Mouse (Mus musculus) spleen, postnatal 4 days (tissue): Measurements from ENCODE around the gene Dag1.
"Not testable (repeated sequence)": the region's sequence is repeated elsewhere in the genome, so short reads cannot be mapped to it uniquely, and the experiment has no call there.

Experiments
- DNase-seq, 2 experiments: peaks; one replicate each; pipeline ENCODE4 v3.0.0; 2022; ENCODE audit warnings: low spot score in 2 of 2

Gene Dag1

DNA sequence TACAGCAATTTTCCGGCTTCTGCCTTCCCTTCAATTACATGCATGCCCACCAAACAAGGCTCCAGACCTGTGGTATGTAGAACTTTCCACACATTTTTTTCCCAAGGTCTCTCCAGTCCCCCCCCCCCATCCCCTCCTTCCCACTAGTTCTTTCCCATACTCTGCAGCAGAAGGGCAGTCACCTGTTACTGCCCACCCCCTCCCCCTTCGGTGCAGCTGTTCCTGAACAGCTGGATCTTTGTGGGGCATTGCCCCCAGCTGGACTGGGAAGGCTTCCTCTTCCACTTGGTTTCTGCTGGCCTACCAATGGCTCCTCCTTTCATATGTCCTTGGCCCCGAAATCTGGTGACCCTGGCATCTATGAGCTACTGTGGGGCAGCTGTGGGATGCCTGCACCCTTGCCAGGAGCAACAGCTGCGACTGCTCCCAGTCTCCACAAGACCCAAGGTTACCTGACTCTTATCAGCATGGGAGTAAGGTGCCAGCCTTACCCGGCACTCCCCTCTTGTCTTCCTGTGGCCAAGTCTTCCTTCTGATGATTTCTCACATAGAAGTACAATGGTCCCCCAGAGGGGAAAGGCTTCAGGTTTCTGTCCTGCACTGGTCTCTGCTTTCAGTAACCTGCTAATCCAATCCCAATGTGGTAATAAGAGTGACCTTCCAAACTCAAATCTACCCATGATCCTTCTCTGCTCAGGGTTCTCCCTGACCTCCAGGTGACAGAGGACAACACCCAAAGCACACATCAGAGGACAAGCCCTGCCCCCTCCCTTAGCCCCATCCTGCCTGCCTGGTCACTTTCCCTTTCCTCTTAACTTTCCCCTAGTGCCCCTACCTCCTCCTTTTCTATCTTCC, 10.9 kb upstream of the Dag1 start:
- DNase-seq = no peak

DNA sequence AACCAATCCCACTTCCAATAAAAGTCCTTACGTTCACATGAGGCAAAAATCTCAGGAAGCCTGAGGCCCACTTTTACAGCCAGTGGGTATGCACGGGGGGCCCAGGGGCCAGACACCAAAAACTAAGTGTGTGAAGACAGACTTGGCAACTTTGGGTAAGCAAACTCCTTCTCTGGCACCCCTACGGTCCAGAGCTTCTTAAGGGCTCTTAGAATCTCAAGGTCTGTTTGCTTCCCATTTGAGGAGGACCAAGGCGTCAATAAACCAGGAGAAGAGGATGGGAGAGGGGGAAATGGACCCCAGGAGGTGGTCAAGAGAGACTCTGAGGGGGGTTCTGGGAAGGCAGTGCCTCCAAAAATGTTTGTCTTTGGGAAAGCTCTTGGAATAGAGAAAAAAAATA, 9.7 kb upstream of the Dag1 start:
- no peak for DNase-seq

DNA sequence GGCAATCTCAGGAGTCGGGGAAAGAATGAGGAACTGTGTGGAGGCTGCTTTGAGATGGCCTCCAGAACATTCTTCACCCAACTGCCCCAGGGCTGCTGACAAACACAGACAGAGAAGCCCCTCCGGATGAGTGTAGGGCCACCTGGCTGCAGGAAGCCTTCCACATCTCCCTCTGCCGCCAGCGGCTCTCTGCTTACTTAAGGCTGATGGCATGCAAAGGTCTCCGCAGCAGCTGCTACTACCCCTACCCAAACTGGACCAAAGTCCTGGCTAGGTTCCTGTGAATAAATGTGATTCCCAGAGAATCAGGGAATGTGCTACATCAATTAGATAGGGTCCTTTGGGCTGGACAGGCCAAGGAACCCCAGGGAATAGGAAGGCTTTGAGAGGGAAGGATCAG, 8.9 kb upstream of the Dag1 start:
- no peak for DNase-seq

DNA sequence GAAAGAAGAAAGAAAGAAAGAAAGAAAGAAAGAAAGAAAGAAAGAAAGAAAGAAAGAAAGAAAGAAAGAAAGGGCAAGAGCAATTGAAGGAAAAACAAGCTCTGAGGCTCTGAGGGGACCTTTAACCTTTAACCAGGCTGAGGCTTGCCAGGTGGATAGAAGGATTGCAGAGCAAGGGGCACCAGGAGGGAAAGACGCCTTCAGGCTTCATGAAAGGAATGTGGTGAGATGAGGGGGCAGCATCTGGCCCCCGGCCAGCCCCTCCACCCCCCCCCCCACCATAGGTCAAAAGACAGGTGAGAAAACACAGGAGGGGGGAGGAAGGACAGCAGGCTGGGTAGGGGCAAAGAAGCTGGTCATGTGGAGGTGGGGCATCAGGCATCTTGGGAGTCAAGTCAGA, 8.2 kb upstream of the Dag1 start:
- DNase-seq = no peak

DNA sequence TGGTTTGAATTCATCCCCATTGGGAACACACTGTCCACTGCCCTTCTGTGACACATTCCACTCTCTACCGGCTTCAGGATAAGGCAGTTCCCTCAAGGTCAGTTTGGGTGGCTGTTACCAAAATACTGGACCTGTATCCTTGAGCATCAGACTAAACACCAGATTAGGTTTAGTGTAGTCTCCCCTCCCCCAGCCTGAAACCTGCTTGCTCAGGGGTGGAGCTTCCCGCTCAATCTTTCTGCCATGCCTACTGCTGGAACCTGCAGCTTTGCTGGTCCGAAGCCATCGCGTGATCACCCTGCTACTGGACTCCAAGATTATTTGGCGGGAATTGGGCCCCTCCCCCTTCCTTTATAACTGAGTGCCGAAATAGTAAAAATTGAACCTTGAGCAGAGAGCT, 4.9 kb upstream of the Dag1 start:
- not testable (repeated sequence) for DNase-seq

DNA sequence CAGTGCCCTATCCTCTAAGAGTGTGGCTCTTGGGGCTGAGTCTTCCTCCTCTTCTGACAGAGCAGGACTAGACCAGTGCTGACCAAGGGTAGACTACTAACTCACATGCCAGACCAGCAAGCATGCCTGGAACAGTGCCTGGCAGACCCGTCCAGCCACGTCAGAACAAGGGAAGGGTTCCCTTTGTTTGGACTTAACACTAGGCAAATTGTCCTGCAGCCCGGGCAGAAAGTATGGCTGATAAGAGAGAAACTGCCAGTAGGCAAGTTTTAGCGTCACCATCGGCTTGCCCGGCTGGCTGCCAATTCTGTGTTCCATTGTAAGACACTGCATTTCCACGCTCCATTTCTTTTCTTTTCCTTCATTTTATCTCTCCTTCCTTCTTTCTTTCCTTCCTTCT, 3.9 kb upstream of the Dag1 start:
- no peak for DNase-seq

DNA sequence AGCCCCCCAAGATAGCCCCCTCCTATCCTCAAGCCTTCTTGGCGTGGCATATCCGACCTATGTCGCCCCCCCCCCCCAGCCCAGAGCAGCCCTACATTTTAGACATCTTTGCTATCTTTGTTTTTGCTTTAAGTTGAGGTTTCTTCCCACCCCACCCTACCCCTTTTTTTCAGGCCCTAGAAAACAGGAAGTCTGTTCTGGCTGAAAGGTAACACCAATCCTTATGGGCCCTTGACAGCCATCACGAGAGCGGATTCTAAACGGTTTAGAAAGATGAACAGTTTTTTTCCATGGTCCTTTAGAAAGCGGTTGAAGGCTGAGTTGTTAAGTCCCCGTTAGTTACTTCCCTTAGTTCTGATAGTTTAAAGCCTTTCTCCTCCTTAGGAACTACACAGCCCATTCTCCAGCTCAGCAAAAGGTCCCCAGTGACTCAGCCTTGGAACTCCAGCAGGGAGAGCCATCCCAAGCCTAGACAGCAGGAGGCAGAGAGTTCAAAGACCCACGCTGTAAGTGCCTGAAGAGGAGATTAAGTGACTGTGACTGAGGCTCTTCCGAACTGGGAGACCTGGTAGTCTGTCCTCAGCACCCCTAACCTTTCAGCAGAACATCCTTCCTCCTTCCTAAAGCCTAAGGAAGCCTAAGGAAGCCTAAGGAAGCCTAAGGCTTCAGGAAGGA, 2.6 kb upstream of the Dag1 start:
- no peak for DNase-seq

DNA sequence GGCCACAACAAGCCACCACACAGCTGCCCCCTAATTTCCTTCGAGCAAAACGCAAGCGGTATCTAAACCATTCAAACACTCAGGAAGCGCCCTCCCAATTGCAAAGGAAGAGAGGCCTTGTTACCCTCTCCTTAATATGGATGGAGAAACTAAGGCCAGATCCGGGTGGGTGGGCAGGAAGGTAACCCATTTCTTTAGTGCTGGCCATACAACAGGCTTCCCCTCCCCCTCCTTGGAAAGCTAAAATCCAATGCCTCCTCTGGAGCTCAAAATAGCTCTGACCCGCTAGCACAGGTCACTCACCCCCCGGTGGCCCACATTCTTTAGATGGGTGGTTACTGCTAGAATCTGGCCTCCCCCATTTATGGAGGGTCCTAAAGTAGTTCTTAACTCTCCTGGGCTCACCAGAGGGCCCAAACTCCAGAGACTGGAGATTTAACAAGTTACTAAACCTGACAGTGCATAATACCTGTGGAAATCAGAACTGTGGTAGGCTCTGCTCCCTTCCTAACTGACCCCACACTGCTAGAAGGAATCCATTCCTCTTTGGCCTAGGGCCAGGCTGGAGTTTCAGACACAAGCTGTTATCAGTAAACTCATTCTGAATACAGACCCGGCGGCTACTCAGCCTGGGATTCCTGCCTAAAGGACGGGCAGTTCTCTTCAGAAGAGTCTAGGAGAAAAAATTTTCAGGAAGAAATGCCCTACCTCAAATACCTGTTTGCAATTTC, 598 bp upstream of the Dag1 start:
- peak; percentile 26 to 65 for DNase-seq

DNA sequence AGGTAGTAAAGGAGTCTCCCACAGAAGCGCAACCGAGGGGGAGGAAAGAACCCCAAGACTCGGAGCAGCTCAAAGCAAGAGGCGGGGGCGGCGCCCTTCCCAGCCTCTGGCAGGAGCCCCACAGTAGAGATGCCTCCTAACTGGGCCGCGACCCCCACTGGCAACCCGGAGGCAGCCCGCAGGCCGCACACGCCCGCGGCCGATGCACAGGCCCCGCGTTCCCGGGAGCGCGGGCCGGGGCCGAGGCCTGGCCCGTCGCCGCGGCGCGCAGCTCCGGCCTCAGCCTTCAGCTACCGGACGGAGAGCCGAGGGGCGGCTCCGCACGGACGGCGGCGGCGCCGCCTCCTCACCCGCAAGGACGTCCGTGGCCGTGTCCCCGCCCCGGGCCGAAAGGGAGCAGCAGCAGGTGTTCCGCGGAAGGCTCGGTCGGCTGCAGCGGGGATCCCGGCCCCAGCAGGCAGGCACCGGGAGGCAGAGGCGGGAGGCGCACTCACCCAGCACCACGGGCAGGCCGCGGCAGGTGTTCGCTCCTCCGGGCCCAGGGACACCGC, 552 bp downstream of the Dag1 start:
- DNase-seq = no peak

DNA sequence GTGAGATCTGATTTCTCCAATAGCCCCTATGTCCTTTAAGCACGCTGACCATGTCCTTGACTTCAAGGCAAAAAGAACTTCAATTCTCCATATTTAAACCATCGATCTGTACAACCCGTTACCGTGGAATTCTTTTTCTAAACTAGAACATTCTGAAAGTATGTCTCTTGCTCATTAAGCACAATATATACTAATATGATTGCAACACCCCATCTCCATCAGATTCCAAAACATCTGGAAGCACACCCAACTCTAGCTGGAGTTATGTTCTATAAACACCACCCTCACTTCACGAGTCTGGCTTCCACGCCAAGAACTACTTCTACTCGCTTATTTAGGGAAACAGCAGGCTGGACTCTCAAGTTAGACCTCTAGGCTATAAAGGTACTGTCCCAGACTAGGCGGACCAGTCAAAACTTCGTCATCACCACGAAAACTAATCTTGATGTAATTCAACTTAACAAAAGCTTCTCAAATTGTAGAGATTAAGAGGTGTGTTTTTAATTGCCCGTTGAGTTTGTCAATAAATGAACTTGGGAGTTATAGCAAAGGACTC, 1.2 kb downstream of the Dag1 start:
- no peak for DNase-seq

DNA sequence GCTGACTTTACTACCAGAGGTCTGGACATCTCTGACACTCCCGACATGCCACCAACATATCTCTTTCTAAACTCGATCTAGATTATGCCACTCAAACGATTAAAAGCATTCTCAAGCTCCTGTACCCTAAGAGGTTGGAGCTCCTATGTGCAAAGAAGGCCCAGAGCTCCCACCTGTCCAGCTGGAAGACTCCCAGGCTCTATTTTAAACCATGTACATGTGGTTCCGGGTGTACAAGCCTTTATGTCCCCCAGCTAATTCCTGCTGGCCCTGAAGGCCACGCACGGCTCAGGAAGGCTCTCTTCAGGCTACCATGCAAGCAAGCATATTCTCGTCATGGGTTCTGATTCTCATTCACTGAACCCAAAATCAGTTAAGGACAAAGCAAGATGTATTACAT, 1.9 kb downstream of the Dag1 start:
- no peak for DNase-seq

DNA sequence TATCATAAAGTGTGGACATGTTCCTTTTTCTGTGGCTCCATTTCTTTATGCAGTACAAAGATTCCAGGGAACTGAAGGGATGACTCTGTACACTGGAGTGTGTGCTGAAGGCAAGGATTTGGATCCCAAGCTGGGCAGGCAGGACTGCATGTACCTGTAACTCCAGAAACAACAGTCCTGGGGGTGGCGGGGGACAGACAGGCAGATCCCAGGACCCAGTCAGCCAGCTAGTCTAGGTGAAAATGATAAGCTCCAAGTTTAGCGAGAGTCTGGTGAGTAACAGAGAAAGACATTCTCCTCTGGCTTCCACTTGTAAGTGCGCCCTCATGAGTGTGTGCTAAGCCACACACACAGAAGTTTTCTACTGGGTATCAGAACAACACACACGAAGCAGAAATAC, 3.2 kb downstream of the Dag1 start:
- no peak for DNase-seq

DNA sequence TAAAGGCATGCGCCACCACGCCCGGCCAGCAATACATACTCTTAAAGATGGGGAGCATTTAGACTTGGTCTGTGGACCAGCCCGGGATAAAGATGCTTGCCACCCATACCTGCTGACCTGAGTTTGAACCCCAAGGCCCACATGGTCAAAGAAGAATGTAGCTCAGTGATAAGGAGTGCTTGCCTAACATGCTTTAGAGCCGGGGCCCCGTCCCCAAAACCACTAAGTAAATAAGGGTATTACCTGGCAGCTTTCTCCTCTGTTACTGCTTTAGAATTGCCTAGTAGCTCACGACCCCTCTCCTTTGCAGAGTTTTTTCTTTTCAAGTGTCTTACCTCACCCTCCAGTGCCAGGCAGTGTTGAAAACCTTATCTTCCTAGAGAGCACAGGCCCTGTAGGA, 11.0 kb downstream of the Dag1 start:
- no peak for DNase-seq

DNA sequence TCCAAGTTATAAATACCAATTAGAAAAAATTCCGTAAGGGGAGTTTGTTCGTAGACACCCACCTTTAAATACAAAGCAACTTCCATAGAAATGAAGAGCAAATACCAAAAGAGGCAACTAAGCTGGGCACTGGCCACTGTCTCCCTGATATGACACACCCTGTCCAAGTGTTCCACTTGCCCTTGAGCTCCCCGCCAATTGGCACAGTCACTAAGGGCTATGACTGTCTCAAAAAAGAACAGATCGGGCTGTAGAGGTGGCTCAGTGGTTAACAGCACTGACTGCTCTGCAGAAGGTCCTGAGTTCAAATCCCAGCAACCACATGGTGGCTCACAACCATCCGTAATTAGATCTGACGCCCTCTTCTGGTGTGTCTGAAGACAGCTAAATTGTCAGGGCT, 11.9 kb downstream of the Dag1 start:
- no peak for DNase-seq

DNA sequence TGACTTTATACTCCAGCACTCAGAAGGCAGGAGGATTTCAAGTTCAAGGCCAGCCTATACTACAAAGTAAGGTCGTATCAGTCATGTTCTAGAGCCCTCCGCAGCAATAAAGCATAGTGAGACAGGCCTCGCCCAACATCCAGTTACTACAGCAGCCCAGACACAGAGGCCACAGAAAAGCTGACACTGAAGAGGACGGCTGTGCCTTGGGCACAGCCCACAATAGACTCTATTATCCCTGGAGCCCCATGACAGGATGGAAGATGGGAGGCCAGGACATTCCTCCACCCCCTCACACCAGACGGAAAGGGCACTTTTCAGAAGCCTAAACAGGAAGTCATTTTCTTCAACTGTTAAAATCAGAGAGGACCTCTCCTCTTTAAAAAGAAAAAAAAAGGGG, 14.8 kb downstream of the Dag1 start:
- DNase-seq = no peak

DNA sequence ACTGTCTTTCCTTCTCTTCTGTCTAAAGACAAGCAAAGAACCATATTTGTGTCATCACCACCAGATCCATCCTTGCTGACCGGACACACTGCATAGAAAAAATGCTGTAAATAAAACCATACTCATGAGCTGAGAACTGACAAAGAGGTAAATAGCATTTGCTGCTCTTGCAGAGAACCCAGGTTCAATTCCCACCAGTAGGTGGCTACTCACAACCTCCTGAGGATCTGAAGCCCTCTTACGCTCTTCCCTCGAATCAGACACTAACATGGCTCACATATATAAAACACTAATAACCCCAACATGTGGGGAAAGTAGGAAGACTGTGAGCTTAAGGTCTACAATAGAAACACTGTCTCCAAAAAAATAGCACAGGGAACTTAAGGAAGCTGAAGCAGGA, 18.8 kb downstream of the Dag1 start:
- no peak for DNase-seq

DNA sequence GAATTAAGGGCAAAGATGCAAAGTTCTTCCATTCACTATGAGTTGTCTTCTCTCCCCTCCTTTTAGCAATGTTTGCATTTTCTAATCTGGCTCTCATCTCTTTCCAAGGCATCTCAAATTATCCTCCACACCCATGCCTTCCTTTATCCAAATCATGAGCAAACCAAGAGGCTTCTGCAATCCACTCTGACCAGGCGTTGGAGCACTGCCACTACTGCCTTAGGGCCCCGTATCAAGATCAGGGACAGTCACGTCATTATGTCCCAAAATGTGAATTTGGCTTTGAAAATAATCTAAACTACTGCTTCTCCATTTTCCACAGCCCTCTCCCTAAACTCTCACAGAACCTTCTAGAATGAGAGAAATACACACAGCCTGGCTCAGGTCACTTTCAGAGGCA, 19.2 kb downstream of the Dag1 start:
- DNase-seq = no peak

DNA sequence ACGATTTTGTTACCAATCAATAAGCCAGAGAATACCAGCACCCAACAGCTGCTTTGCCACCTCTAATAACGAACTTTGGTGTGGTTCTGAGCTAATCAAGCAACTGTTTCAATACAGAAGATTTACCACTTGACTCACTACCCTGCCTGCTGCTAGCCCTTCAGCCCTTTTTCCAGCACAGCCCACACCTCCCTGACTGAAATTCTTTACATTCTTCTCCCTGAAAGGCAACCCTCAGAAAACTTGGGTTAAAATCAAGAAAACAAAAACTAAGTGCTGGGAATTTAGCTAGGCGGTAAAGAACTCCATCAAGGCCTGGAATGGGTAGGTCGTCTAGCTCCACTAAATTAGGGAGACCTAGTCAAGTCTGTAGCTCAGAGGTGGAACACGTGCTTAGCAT, 23.8 kb downstream of the Dag1 start:
- no peak for DNase-seq

DNA sequence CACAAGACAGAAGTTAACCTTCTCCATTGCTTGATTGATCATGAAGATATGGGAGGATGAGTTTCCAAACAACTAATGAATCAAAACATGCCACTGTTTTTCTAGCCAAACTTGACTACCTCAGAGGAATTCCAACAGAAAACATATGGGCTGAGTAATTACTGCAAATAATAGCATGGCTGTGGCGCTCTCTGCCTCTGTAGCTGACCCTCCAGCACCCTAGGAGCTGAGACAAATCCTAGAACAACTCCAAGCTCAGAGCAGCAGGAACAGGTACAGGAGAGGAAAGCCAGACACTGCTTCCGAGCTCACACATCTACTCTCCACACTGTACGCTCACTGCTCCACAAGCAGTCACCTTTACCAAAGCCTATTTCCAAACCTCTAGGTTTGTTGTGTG, 24.9 kb downstream of the Dag1 start:
- DNase-seq = no peak

DNA sequence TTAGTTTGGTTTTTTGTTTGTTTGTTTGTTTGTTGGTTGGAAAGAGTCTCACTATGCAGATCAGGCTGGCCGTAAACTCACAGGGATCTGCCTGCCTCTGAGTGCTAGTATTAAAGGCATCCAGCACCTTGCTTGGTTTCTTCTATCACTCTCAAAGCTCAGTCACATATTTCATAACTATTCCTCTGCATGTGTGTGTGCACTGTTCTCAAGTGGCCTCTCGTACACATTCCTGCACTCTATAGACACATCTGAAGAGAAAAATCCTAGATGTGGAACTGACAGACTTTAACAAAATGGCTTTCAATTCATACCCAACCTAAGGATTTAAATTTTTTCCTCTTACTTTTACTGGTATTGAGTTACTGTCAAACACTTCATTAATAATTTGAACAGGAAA, 25.4 kb downstream of the Dag1 start:
- DNase-seq = no peak

DNA sequence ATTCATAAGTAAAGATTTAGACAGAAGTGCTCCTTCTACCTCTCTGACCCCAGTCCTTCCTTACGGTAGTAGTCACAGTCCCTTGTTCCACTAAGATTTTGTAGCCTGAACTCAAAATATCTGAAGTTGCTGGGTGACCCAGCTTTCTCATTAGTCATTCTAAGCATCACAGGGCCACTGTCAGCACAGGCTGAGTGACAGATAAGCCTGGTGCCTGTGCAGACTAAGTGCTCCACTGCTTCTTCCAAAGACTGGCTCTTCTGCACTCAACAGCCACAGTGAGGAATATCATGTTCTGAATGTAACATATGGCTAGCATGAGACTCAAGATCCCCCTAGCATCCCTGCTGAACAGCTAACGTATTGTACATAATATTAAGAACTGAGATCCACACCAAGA, 29.1 kb downstream of the Dag1 start:
- DNase-seq = no peak

DNA sequence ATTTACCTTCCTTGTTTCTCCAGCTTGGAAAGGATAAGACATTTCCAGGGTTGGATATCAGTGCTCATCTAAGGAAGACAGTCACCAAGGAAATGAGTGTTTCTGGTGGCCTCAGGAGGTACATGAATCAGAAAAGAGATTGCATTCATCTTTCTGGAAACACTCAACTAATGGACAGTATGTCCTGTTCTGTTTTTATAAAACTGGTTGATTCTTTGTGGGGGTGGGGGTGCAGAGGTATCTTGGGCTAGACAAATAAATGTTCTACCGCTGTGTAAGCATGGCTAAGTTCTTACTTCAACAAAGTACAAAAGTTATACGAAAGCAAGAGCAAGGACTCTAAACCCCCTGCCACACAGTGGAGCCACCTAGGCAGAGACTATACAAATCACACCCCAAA, 30.9 kb downstream of the Dag1 start:
- DNase-seq = no peak
